Mouse (Mus musculus): ENCODE results near the gene Dxo. TPM values are rescaled to one million over a fixed set of nuclear protein-coding genes. Genes with fewer than 3 reads are reported as not detected.
"Not testable (repeated sequence)": the region's sequence is repeated elsewhere in the genome, so short reads cannot be mapped to it uniquely, and the experiment has no call there.

The Dxo gene
- polyA plus RNA-seq, 1 experiment, result 25.7 TPM

DNA sequence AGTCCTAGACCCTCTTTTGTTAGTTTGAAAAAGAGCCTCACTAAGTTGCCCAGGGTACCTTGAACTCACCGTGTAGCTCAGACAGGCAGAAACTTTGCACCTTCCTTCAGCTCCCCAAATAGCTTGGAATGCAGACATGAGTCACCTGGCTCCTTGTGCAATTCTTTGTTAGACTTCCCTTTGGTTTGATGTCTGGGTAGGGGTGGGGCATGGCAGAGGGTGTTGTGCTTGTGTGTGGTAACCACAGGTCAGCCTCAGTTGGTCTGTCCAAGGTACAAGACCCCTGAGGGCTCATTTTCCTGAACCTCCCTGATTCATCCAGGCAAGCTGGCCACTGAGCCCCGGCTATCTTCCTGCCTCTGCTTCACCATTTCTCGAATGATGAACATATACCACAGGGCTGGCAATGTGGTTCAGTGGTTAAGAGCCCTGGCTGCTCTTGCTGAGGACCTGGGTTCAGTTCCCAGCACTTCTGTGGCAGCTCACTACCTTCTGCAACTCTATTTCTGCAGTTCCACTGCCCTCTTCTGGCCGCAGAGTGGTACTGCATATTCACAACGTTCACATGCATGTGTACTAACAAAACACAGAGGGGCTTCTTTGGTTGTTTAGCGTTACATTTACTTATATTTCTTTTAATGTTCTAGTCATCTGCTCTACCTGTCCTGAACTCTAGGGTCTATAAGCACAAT lies 31.8 kb upstream of the Dxo start:
- no peak overlapping the region for H3K4me3 ChIP-seq
- peaks cover 11% of the 10 kb centered on the region for H3K27me3 ChIP-seq (ENCODE audit: control insufficient read depth, insufficient read depth, insufficient read length)
- no peak for TF ChIP-seq REST (IDR thresholded peaks at IDR 0.05; ENCODE audit: insufficient read depth, insufficient read length)
- no peak for TF ChIP-seq POLR2AphosphoS2 (IDR thresholded peaks at IDR 0.05; ENCODE audit: insufficient read length, low read depth)
- no peak for TF ChIP-seq E2F4 (IDR thresholded peaks at IDR 0.05; ENCODE audit: insufficient read depth)
- no peak for TF ChIP-seq MAX (IDR thresholded peaks at IDR 0.05; ENCODE audit: low read depth)
- TF ChIP-seq USF1 (IDR thresholded peaks at IDR 0.05; ENCODE audit: low read depth), result no peak
- TF ChIP-seq SRF (IDR thresholded peaks at IDR 0.05; ENCODE audit: control insufficient read depth, insufficient read length, low read depth), result no peak
- no peak for TF ChIP-seq MYOD1 (IDR thresholded peaks at IDR 0.05; ENCODE audit: control insufficient read depth in 1 of 3, insufficient read length in 2 of 3, low read depth in 2 of 3)
- TF ChIP-seq CEBPB (IDR thresholded peaks at IDR 0.05; ENCODE audit: insufficient read depth, poor library complexity, severe bottlenecking), result no peak
- TF ChIP-seq TCF12 (IDR thresholded peaks at IDR 0.05; ENCODE audit: insufficient read depth, poor library complexity, severe bottlenecking), result no peak
- no peak for TF ChIP-seq MYOG (IDR thresholded peaks at IDR 0.05; ENCODE audit: control insufficient read depth in 1 of 3, insufficient read depth in 1 of 3, insufficient read length in 2 of 3, low read depth in 2 of 3)
- no peak for TF ChIP-seq TCF3 (IDR thresholded peaks at IDR 0.05; ENCODE audit: insufficient read length, low read depth)
- TF ChIP-seq POLR2A (IDR thresholded peaks at IDR 0.05; ENCODE audit: insufficient read length, low read depth), result no peak
- no peaks in the 10 kb centered on the region for H3K36me3 ChIP-seq (ENCODE audit: control insufficient read depth, insufficient read depth)
- no peak overlapping the region for H3ac ChIP-seq (ENCODE audit: control insufficient read depth, insufficient read length)
- H3K4me2 ChIP-seq (ENCODE audit: low read depth), result no peak overlapping the region
- no peaks in the 10 kb centered on the region for H3K79me2 ChIP-seq (ENCODE audit: control insufficient read depth, insufficient read depth)

DNA sequence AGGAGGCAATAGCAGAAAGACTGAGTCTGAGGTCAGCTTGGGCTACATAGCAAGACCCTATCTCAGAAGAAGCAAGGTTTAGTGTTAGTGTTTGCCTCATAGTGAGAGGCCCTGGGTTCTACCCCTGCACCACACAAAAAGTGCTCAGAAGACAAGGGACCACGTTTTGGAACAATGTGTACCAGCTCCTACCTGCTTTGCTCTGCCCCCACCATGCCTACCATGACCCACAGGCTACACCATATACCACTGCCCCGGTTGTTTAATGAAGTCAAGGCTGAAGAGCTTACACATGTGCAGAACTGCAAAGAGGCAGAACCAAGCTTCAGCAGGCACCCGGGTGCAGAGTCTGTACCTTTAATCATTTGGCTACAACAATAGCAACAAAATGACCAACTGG lies 29.6 kb upstream of the Dxo start:
- TF ChIP-seq E2F4 (IDR thresholded peaks at IDR 0.05; ENCODE audit: insufficient read depth) (no peak), TCF12 (IDR thresholded peaks at IDR 0.05; ENCODE audit: insufficient read depth, poor library complexity, severe bottlenecking) (no peak)
- peaks cover 5% of the 10 kb centered on the region for H3K27me3 ChIP-seq (ENCODE audit: control insufficient read depth, insufficient read depth, insufficient read length)
- no peak overlapping the region for H3K4me3 ChIP-seq
- no peak overlapping the region for H3ac ChIP-seq (ENCODE audit: control insufficient read depth, insufficient read length)
- no peak overlapping the region for H3K4me2 ChIP-seq (ENCODE audit: low read depth)
- no peaks in the 10 kb centered on the region for H3K36me3 ChIP-seq (ENCODE audit: control insufficient read depth, insufficient read depth)
- no peaks in the 10 kb centered on the region for H3K79me2 ChIP-seq (ENCODE audit: control insufficient read depth, insufficient read depth)

DNA sequence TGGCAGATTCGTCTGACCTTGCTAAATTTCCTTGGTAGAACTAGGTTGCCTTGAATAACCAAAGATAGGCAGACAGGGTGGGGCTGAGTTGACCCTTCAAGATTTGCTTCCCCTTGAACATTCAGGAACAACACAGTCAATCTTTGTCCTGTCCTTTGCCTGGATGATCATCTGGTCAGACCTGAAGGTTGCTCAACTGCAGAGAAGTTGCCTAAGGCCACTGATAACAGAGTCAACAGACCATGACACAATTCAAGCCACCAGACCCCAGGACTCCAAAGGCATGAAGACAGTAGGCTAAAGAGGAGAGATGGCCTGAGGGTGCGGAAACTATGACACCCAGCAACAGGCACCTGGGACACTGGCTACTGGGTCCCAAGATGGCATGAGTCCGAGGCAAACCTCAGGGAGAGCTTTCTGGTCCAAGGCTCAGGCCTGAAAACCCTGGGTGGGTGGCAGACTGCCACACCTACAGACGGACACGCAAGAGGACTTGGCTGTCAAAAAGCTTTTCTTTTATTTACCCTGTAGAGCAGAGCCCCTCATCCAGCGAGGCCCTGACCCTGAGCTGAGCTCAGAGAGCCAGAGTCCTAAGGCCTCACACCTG lies 28.1 kb upstream of the Dxo start:
- H3K4me3 ChIP-seq, result no peak overlapping the region
- H3K79me2 ChIP-seq (ENCODE audit: control insufficient read depth, insufficient read depth), result no peaks in the 10 kb centered on the region
- no peaks in the 10 kb centered on the region for H3K27me3 ChIP-seq (ENCODE audit: control insufficient read depth, insufficient read depth, insufficient read length)
- TF ChIP-seq E2F4 (IDR thresholded peaks at IDR 0.05; ENCODE audit: insufficient read depth), result no peak
- no peak for TF ChIP-seq POLR2A (IDR thresholded peaks at IDR 0.05; ENCODE audit: insufficient read length, low read depth)
- TF ChIP-seq MAX (IDR thresholded peaks at IDR 0.05; ENCODE audit: low read depth), result no peak
- no peak for TF ChIP-seq TCF12 (IDR thresholded peaks at IDR 0.05; ENCODE audit: insufficient read depth, poor library complexity, severe bottlenecking)
- TF ChIP-seq SRF (IDR thresholded peaks at IDR 0.05; ENCODE audit: control insufficient read depth, insufficient read length, low read depth), result no peak
- no peak for TF ChIP-seq POLR2AphosphoS2 (IDR thresholded peaks at IDR 0.05; ENCODE audit: insufficient read length, low read depth)
- no peak overlapping the region for H3K4me2 ChIP-seq (ENCODE audit: low read depth)
- no peak overlapping the region for H3ac ChIP-seq (ENCODE audit: control insufficient read depth, insufficient read length)
- no peaks in the 10 kb centered on the region for H3K36me3 ChIP-seq (ENCODE audit: control insufficient read depth, insufficient read depth)

DNA sequence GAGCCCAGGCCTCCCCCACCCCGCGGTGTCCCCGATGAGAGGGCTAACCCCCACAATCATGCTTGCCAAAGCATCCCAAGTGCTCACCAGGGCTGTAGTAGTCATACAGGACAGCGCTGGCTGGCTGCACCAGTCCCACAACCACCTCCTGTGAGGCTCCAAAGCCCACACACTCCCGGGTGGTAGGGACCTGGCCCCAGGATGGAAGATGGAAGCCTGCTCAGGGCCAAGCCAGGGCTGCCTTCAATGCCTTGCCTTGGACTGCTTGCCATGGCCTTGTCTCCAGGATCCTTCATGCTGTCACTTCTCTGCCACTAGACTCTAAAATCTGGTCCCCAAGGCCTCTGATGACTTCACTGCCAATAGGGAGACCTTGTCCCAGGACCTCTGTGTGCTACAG lies 26.4 kb upstream of the Dxo start:
- H3K79me2 ChIP-seq (ENCODE audit: control insufficient read depth, insufficient read depth); H3K27me3 ChIP-seq (ENCODE audit: control insufficient read depth, insufficient read depth, insufficient read length); H3ac ChIP-seq (ENCODE audit: control insufficient read depth, insufficient read length); H3K4me3 ChIP-seq; H3K4me2 ChIP-seq (ENCODE audit: low read depth); H3K36me3 ChIP-seq (ENCODE audit: control insufficient read depth, insufficient read depth): not testable (repeated sequence)

DNA sequence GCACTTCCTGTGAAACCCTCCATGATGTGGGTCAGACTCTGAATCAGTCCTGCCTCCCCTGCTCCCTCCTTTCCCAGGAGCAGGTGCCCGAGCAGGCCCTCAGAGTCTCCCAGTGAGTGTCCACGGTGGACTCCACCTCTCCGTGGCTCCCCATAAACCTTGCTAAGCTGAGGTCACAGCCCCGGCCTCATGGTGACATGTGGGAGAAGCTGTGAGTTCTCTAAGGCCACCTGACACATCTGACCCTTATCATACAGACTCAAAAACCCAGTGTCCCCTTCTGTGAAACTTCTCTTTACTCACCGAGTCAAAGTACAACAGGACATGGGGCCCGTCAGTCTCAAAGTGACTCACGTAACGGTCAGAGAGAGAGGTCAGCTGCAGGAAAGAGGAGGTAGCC lies 26.0 kb upstream of the Dxo start:
- H3K4me3 ChIP-seq; H3K4me2 ChIP-seq (ENCODE audit: low read depth); H3K79me2 ChIP-seq (ENCODE audit: control insufficient read depth, insufficient read depth); H3ac ChIP-seq (ENCODE audit: control insufficient read depth, insufficient read length); H3K27me3 ChIP-seq (ENCODE audit: control insufficient read depth, insufficient read depth, insufficient read length); H3K36me3 ChIP-seq (ENCODE audit: control insufficient read depth, insufficient read depth): not testable (repeated sequence)

DNA sequence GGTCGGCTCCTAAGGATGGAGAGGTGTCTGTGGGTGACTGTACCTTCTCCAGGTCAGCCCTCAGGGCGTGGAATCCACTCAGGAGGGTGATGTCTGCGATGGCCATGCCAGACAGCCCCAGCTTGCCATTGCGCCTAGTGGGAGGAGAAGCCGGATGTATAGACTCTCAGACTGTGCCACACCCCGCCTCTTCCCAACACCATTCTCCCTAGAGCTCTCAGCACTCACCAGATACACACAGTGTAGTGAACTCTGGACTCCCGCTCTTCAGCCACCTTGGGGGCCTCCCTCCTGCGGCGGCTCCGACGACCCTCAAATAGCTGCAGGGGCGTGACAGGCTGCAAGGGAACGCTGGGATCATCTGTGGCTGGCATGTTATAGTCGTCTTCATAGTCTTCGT lies 25.5 kb upstream of the Dxo start:
- no peak for TF ChIP-seq TCF12 (IDR thresholded peaks at IDR 0.05; ENCODE audit: insufficient read depth, poor library complexity, severe bottlenecking)
- TF ChIP-seq POLR2A (IDR thresholded peaks at IDR 0.05; ENCODE audit: insufficient read length, low read depth), result no peak
- TF ChIP-seq USF1 (IDR thresholded peaks at IDR 0.05; ENCODE audit: low read depth), result no peak
- TF ChIP-seq POLR2AphosphoS2 (IDR thresholded peaks at IDR 0.05; ENCODE audit: insufficient read length, low read depth), result no peak
- no peak for TF ChIP-seq E2F4 (IDR thresholded peaks at IDR 0.05; ENCODE audit: insufficient read depth)
- Histone ChIP-seq H3K79me2 (ENCODE audit: control insufficient read depth, insufficient read depth) (no peaks in the 10 kb centered on the region), H3K27me3 (ENCODE audit: control insufficient read depth, insufficient read depth, insufficient read length) (no peaks in the 10 kb centered on the region), H3K4me2 (ENCODE audit: low read depth) (no peak overlapping the region), H3K4me3 (no peak overlapping the region), H3K36me3 (ENCODE audit: control insufficient read depth, insufficient read depth) (no peaks in the 10 kb centered on the region), H3ac (ENCODE audit: control insufficient read depth, insufficient read length) (no peak overlapping the region)

DNA sequence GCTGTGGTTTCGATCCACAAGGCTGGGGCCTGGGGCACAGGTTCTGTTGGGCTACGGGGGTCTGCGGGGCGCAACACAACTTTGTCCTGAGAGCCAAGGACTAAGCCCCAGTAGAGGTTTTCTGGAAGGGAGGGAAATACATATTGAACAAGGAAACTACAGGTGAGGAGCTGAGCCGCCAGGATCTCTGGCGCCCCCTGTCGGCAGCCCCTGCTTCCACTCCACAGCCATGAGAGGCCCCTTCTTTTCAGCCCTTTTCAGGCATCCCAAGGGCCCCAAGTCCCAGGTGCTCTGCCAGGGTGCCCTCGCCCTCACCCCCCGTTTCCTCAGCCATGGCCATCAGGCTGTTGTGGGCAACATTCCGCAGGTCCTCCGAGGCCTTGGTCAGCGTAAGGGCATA lies 23.1 kb upstream of the Dxo start:
- not testable (repeated sequence) for H3K36me3 ChIP-seq (ENCODE audit: control insufficient read depth, insufficient read depth); H3K4me3 ChIP-seq; H3K27me3 ChIP-seq (ENCODE audit: control insufficient read depth, insufficient read depth, insufficient read length); H3K79me2 ChIP-seq (ENCODE audit: control insufficient read depth, insufficient read depth); H3K4me2 ChIP-seq (ENCODE audit: low read depth); H3ac ChIP-seq (ENCODE audit: control insufficient read depth, insufficient read length)
